Mouse (Mus musculus) embryonic facial prominence, embryonic 10.5 days (tissue): ENCODE data around the gene Pram1. TPM values are rescaled to one million over a fixed set of nuclear protein-coding genes. Genes with fewer than 3 reads are reported as not detected.

ENCODE experiments used
- DNase-seq: peaks from one replicate; pipeline ENCODE4 v3.0.0-alpha.2; 2017; ENCODE audit warnings: low spot score
- H3K27ac ChIP-seq: fragments of 300-500 bp; sonication (generic); replicated peaks from 2 replicates; pipeline ENCODE4 v1.5.1; 2016; ENCODE audit warnings: mild to moderate bottlenecking
- H3K27me3 ChIP-seq: fragments of 300-500 bp; sonication (generic); replicated peaks from 2 replicates; pipeline ENCODE4 v1.6.1; 2016; ENCODE audit warnings: low read depth, mild to moderate bottlenecking; ENCODE audit not compliant: poor library complexity, severe bottlenecking
- H3K36me3 ChIP-seq: fragments of 300-500 bp; sonication (generic); replicated peaks from 2 replicates; pipeline ENCODE4 v1.6.1; 2016; ENCODE audit warnings: mild to moderate bottlenecking, moderate library complexity
- H3K4me1 ChIP-seq: fragments of 300-500 bp; sonication (generic); 2 replicates; pipeline ENCODE4 v1.6.1; 2016
- H3K4me3 ChIP-seq: fragments of 300-500 bp; sonication (generic); 2 replicates; pipeline ENCODE4 v1.5.1; 2016; ENCODE audit warnings: mild to moderate bottlenecking, moderate library complexity
- H3K9me3 ChIP-seq: fragments of 300-500 bp; sonication (generic); 2 replicates; pipeline ENCODE4 v1.6.1; 2016; ENCODE audit warnings: mild to moderate bottlenecking
- WGBS: fragments of 180-500 bp; shearing (Covaris S2); methylation state at CpG from one replicate; pipeline ENCODE4 v1.1.7; 2016; 5-methylcytosine and 5-hydroxymethylcytosine counted together
- polyA plus RNA-seq: library from polyadenylated mRNA; unstranded; fragments of >200 nt; fragmentation: Nextera tagmentation; extraction: Ambion mirVana; gene quantifications from 2 replicates; pipeline ENCODE4 v1.2.1, GENCODE M21; 2016

Pram1 gene
- polyA plus RNA-seq, 1 experiment from 2014 or later: 0.55 TPM

DNA sequence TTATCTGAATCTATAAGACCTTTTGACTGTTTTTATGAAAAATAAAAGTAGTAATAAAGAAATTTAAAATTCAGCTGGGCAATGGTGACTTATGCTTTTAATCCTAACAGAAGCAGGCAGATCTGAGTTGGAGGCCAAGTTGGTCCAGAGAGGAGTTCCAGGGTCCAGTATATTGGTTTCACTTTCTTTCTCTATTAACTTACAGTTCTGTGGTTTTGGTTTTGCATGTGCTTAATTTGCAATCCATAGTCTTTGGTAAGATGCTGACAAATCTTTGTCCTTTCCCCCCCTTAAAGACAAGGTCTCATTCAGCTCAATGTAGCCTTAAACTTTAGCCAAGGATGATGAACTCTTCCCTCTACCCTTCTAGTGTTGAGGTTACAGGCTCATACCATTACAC lies 40.9 kb downstream of the Pram1 start:
- Histone ChIP-seq H3K36me3 (peaks cover 56% of the 10 kb centered on the region), H3K27me3 (no peaks in the 10 kb centered on the region), H3K4me3 (no peak overlapping the region), H3K27ac (no peak overlapping the region), H3K9me3 (no peaks in the 10 kb centered on the region), H3K4me1 (peaks cover 27% of the 10 kb centered on the region)
- no peak for DNase-seq

DNA sequence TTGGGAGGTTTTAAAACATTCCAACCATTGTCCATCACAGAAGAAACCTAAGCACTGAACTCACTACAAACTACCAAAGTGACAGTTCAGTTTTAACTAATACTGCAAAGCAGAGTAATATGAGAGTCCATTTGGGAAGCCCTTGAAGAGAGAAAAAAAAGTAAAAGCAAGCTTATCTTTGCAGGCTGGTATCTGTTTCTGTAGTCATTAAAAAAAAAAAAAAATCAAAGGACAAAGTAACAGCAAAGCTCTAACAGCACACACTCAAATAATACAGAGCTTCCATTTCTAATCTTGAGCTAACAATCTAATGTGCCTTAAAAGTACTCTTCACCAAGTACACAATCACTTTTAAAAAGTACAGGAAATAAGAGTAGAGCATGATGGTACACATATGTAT lies 43.9 kb downstream of the Pram1 start:
- Histone ChIP-seq H3K9me3 (no peaks in the 10 kb centered on the region), H3K4me3 (peak overlapping the region; percentile 91; the same call in 1 of the 2 replicates), H3K27me3 (no peaks in the 10 kb centered on the region), H3K27ac (no peak overlapping the region), H3K4me1 (peaks cover 38% of the 10 kb centered on the region), H3K36me3 (peaks cover 36% of the 10 kb centered on the region)
- DNase-seq: no peak

DNA sequence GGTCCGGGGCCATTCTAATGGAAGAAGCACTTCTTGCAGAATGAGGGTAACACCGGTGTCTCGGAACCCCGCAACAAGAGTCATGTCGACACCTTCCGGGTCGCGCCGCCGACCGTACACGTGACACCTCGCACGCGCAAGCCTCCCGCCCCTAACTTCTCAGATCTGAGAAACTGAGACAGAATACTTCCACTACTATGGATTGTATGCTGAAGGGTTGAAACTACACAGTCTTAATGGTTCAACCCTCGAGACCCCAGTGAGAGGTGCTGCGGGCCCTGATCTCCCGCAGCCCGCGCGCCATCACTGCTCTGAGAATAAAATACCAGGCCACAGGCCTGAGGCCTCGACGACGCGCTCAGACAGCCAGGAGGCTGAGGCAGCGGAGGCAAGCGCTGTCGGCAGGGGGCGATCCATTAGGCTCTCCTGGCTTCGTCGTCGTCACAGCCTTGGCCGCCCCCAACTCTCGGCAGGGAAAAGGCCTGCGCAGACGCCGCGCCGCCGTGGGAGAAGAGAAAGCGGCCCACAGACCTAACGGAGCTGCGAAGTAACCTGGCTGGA lies 46.9 kb downstream of the Pram1 start:
- under 1% methylated on average over 44 of the region's 44 CpGs for WGBS

DNA sequence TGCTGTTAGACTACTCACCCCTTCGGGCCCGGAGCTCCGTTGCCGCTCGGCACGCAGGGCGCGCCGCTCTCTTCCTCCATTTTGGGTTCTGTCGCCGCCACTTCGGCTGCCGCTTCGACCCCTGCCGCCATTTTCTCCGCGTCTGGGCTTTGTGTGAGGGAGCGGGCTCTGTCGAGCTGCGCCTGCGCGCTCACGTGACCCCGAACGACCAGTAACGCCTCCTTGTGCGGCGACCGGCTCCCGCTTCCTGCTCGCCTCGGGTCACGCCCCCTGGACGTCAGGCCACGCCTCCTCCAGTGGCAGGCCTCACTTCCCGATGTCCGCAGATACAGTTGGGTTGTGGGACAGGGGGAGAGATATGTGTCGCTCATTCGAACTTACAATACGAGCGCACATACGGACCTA lies 47.4 kb downstream of the Pram1 start:
- peak; percentile 98 for DNase-seq
- H3K4me1 ChIP-seq: peaks cover 38% of the 10 kb centered on the region
- H3K36me3 ChIP-seq: peaks cover 25% of the 10 kb centered on the region
- H3K27me3 ChIP-seq: no peaks in the 10 kb centered on the region
- peak overlapping the region; percentile 99 for H3K27ac ChIP-seq
- H3K9me3 ChIP-seq: no peaks in the 10 kb centered on the region
- H3K4me3 ChIP-seq: peak overlapping the region; percentile 91
- WGBS: under 1% methylated on average over 42 of the region's 42 CpGs

More for the DNA sequence above, 46.9 kb downstream of the Pram1 start:
- peak overlapping the region; percentile 91 for H3K4me3 ChIP-seq
- H3K27ac ChIP-seq: peak overlapping the region; percentile 99
- H3K4me1 ChIP-seq: peaks cover 38% of the 10 kb centered on the region
- peak; percentile 79 for DNase-seq
- peaks cover 25% of the 10 kb centered on the region for H3K36me3 ChIP-seq
- H3K27me3 ChIP-seq: no peaks in the 10 kb centered on the region
- no peaks in the 10 kb centered on the region for H3K9me3 ChIP-seq

DNA sequence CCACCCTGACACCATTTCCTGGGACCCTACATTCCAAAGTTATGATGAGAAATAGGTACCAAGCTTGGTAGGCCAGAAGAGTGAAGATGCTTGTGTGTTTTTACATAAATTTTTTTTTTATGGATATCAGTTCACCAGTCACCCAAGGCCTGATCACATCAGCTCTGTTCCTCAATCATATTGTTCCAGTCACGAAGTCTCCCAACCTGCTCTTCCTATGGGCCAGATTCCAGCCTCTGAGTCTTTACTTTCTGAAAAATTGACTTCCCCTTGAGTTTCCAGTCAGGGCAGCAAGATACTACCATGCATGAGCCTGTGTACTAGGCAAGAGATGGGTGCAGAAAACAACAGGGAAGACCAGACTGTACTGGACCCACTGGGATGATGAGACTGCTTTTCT lies 48.9 kb downstream of the Pram1 start, which contains the start of gene Hnrnpm:
Gene Hnrnpm, minus strand, starts transcription at position 101 of the 400 bp plus-strand sequence.
- Histone ChIP-seq H3K4me3 (peak within 1 kb of the TSS; percentile 91), H3K9me3 (no peaks in the 10 kb centered on the region), H3K27me3 (no peaks in the 10 kb centered on the region), H3K27ac (peak within 1 kb of the TSS; percentile 99), H3K36me3 (peaks cover 31% of the 10 kb centered on the region), H3K4me1 (peaks cover 32% of the 10 kb centered on the region)
- WGBS: 88% methylated on average over 1 of the region's 1 CpGs
- no peak for DNase-seq

Other genes starting within 250 kb of the Pram1 start
- gene Zfp101, start 243.4 kb upstream of the Pram1 start, polyA plus RNA-seq: 19.9 and 21.1 TPM in 2 replicates
- not detected in 2 replicates for gene Actl9, start 205.2 kb upstream of the Pram1 start, polyA plus RNA-seq
- gene Adamts10, start 113.9 kb upstream of the Pram1 start, polyA plus RNA-seq: 58.3 and 70.1 TPM in 2 replicates
- 2.0 and 2.3 TPM in 2 replicates for gene Myo1f, start 82.3 kb upstream of the Pram1 start, polyA plus RNA-seq
- gene Zfp414, start 9.0 kb upstream of the Pram1 start, polyA plus RNA-seq: 53.4 and 58.1 TPM in 2 replicates
- gene Hnrnpm, start 48.8 kb downstream of the Pram1 start, polyA plus RNA-seq: 567 and 569 TPM in 2 replicates
- gene March2, start 80.6 kb downstream of the Pram1 start, polyA plus RNA-seq: 28.0 and 28.5 TPM in 2 replicates
- gene Rab11b, start 122.5 kb downstream of the Pram1 start, polyA plus RNA-seq: 342 and 347 TPM in 2 replicates
- 33.4 and 39.0 TPM in 2 replicates for gene Angptl4, start 143.8 kb downstream of the Pram1 start, polyA plus RNA-seq
- 25.4 and 29.5 TPM in 2 replicates for gene Kank3, start 172.5 kb downstream of the Pram1 start, polyA plus RNA-seq
- 866 and 898 TPM in 2 replicates for gene Rps28, start 186.5 kb downstream of the Pram1 start, polyA plus RNA-seq
- gene Ndufa7, start 186.5 kb downstream of the Pram1 start, polyA plus RNA-seq: 469 and 477 TPM in 2 replicates
- gene Cd320, start 205.0 kb downstream of the Pram1 start, polyA plus RNA-seq: 97.8 and 98.9 TPM in 2 replicates
- gene Gm7029, start 235.8 kb downstream of the Pram1 start, polyA plus RNA-seq: not detected in 2 replicates